Mouse (Mus musculus) hematopoietic stem cell, adult 5-6 weeks (primary cell): ENCODE results near the gene Klc4. TPM values are rescaled to one million over a fixed set of nuclear protein-coding genes. Genes with fewer than 3 reads are reported as not detected.

Experiments used
- ATAC-seq, 2 experiments: fragments of 125-278 bp in 1 of 2; replicated peaks in 1 of 2; 2 replicates each; pipeline ENCODE4 v1.8.0; 2016 to 2017; ENCODE audit warnings: inconsistent platforms in 2 of 2, mild to moderate bottlenecking in 2 of 2, moderate number of reproducible peaks in 2 of 2, low read depth in 1 of 2, moderate TSS enrichment in 1 of 2; ENCODE audit not compliant: low FRiP score in 2 of 2, poor library complexity in 2 of 2, severe bottlenecking in 2 of 2, insufficient read depth in 1 of 2, low TSS enrichment in 1 of 2
- total RNA-seq: library from RNA; stranded (forward); fragments of 172-1452, 232-1000 nt; gene quantifications from 2 replicates; pipeline ENCODE4 v1.2.3, GENCODE M21; 2017

Klc4 gene
- total RNA-seq, result 11.9 and 15.2 TPM in 2 replicates

DNA sequence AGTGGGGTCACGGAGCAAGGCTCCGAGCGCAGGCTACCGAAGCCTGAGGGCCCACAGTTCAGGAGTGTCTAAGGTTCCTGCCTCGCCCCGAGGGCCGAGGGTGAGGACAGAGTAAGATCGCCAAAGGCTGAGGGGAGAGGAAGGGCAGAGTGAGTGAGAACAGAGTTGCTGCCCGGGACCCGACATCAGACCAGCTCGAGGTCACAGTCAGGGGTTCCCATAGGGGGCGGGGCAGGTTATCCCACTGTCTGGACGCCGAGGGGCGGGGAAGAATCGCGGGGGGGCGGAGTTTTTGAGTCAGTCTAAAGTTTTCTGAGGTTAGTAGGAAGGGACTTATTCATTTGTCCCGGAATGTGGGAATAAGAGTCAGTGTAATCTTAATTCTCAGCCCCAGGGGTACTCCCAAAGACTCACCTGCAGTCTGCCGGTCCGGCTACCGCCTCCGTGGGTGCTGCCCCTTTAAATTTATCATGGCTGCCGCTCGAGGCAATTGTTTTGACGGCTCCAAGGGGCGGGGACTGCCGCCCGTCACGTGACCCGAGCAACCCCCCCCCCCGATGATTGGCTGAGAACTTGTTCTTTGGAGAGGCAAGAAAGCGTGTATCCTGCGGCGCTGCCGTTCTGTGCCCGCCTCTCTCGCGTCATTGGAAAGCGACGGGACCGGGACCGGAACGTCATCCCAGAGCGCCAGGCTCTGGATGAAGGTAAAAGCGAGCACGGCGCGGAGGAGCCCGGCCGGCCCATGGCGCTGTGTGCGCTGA is at the start of gene Klc4, which contains the start of gene Mrpl2:
Klc4 (minus strand) TSS at position 462 of the 761 bp plus-strand sequence.
Mrpl2 (plus strand) TSS at position 669 of the 761 bp plus-strand sequence.
- peak; percentile 82 to 88 for ATAC-seq

DNA sequence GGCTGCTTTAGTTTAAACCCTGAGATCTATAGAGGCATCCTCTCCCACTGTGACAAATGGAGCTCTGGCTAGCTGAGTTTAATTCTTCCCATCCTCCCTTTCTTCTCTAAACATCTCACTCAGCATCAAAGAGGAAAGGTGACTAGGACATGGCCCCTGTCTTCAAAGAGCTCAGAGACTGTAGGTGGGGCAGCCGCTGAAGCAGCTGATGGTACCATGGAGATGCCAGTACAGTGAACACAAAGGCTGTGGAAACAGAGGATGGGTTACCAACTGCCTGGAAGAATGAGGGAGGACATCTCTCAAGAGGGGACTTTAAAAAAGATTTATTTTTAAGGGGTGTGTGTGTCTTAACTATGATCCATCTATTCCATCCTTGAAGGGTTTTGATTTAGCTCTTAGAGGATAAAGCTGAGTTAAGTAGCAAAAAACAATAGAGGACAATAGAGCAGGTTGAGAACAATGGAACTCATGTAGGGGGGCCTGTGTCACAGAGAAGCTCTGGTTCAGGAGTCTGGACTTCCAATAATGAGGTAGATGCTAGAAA is 48.8 kb upstream of the Klc4 start:
- no peak for ATAC-seq

GRCm38 (mm10) chr17:46691390-46691789 is 45.6 kb upstream of the Klc4 start:
- ATAC-seq, result no peak

- ATAC-seq, result no peak
These were observed 44.8 kb upstream of the Klc4 start for GRCm38 (mm10) chr17:46690665-46691064.

- no peak for ATAC-seq
These were observed 40.1 kb upstream of the Klc4 start for GRCm38 (mm10) chr17:46685913-46686312.

- ATAC-seq, result no peak
These were observed 37.0 kb upstream of the Klc4 start for GRCm38 (mm10) chr17:46682654-46683389.

DNA sequence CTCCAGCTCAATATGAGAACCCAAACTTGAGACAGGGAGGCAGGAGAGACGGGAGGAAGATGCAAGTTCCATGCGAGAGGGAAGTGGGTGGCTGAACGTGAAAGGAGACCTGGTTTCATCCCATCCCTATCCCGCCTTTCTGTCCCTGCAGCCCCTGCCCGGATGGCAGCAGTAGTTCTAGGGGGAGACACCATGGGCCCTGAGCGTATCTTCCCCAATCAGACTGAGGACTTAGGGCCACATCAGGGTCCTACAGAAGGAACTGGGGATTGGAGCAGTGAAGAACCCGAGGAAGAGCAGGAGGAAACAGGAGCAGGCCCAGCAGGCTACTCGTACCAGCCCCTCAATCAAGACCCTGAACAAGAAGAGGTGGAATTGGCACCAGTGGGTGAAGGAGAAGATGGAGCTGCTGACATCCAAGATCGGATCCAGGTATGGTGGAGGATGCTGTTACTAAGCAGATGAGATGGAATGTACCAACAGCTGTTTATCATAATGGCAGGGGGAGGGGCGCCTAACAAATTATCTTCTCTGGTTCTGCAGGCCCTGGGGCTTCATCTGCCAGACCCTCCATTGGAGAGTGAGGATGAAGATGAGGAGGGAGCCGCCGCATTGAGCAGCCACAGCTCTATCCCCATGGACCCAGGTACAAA is 35.8 kb upstream of the Klc4 start:
- ATAC-seq, result no peak

- peak; percentile 95 to 98 for ATAC-seq
These were observed 35.0 kb upstream of the Klc4 start, which contains the start of gene Klhdc3 for GRCm38 (mm10) chr17:46680760-46681373. TSS of gene Klhdc3 (minus strand) at chr17:46680914.

- ATAC-seq, result peak in 1 of 2 experiments; percentile 41; a peak in 2 of 4 replicates
These were observed 34.3 kb upstream of the Klc4 start for GRCm38 (mm10) chr17:46679843-46680759.

DNA sequence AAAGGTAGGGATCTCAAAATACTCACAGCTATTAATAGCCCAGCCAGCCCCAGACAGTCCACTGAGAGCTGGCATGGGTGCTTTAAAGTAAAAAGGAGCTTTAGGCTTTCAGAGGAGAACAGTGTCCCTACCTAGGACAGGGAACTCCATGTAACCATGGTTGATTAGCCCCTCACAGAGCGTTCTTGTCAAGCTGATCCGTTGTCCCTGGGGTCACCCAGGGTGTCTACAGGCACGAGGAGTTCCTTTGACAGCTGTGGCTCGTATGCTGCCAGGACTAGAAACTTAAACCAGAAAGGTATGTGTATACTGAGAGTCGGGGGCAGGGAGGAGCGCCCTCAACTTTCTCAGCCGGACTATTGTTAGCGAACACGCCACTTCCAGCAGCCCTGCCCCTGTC is 33.1 kb upstream of the Klc4 start:
- ATAC-seq, result no peak

GRCm38 (mm10) chr17:46678416-46678815 is 32.6 kb upstream of the Klc4 start, which contains the start of gene Mea1:
TSS of gene Mea1 (plus strand) at chr17:46678793.
- no peak for ATAC-seq

- no peak for ATAC-seq
These were observed 28.9 kb upstream of the Klc4 start for GRCm38 (mm10) chr17:46674530-46675283.

- ATAC-seq, result peak; percentile 99
These were observed 28.2 kb upstream of the Klc4 start, which contains the start of gene Rrp36 for GRCm38 (mm10) chr17:46673850-46674529. TSS of gene Rrp36 (minus strand) at chr17:46674352.

DNA sequence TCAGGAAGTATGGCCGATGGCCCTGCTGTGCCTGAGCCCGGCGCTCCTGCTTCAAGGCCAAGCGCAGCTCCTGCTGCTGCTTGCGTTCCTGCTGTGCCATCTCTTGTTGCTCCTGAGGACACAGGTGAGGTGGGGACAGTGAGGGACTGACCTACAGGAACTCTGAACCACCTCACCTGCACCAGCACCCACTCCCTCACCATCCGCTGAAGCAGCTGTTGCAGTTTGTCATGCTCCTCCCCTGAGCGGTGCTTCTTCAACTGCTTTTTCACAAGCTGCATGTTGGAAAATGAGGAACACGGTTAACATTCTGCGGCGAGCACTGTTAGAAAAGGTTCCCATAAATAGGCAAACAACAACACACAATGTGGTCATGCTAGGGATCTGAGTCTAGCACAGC is 24.1 kb upstream of the Klc4 start:
- no peak for ATAC-seq

DNA sequence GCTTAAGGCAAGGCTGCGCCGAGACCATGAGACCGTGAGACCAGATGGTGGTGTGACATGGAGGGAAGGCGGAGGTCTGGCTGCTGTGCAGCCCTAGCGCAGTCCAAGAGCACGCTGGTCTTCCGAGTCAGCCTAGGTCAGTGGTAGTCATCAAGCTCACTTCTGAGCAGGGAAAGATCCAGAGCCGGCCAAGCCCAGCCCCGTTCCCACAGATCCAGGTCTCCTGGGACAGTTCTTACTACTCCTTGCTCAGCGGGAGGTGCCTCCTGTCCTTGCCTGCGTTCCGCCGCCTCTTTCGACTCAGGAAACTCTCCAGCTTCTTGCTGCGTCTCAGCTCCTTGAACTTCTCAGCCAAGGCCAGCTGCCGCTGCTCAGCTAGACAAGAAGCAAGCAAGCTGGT is 21.9 kb upstream of the Klc4 start:
- ATAC-seq, result no peak
